Mouse (Mus musculus): Measurements from ENCODE around the gene Kiss1r. TPM values are rescaled to one million over a fixed set of nuclear protein-coding genes. Genes with fewer than 3 reads are reported as not detected.

Gene Kiss1r
- polyA plus RNA-seq, 1 experiment from 2014 or later = 0.68 TPM

GRCm38 (mm10) chr10:79927324-79928029, 10.7 kb downstream of the Kiss1r start:
- Histone ChIP-seq H3K4me2 (ENCODE audit: low read depth, low read length) (peak overlapping the region; percentile 83), H3K36me3 (ENCODE audit: control insufficient read depth, insufficient read depth, low read length) (peaks cover 17% of the 10 kb centered on the region; the same call in 1 of the 2 replicates), H3K27ac (ENCODE audit: low read length) (peak overlapping the region; percentile 99), H3K27me3 (replicated peaks; ENCODE audit: control insufficient read depth, insufficient read depth, low read length) (peaks cover 2% of the 10 kb centered on the region), H3K4me3 (ENCODE audit: low read length) (peak overlapping the region; percentile 99), H3K9me3 (ENCODE audit: control insufficient read depth, low read length) (no peaks in the 10 kb centered on the region), H3K9ac (ENCODE audit: low read depth, low read length) (peak overlapping the region; percentile 100), H3K4me1 (ENCODE audit: control insufficient read depth, insufficient read depth, low read length) (peaks cover 47% of the 10 kb centered on the region)
- WGBS = under 1% methylated on average over 54 of the region's 54 CpGs
- peak; percentile 49 for ATAC-seq

- Histone ChIP-seq H3K9me3 (ENCODE audit: control insufficient read depth, low read length) (no peaks in the 10 kb centered on the region), H3K36me3 (ENCODE audit: control insufficient read depth, insufficient read depth, low read length) (peaks cover 17% of the 10 kb centered on the region; the same call in 1 of the 2 replicates), H3K27ac (ENCODE audit: low read length) (peak overlapping the region; percentile 99), H3K4me2 (ENCODE audit: low read depth, low read length) (peak overlapping the region; percentile 83), H3K9ac (ENCODE audit: low read depth, low read length) (peak overlapping the region; percentile 100), H3K4me1 (ENCODE audit: control insufficient read depth, insufficient read depth, low read length) (peaks cover 53% of the 10 kb centered on the region), H3K4me3 (ENCODE audit: low read length) (peak overlapping the region; percentile 99), H3K27me3 (replicated peaks; ENCODE audit: control insufficient read depth, insufficient read depth, low read length) (no peaks in the 10 kb centered on the region)
- under 1% methylated on average over 29 of the region's 29 CpGs for WGBS
- no peak for ATAC-seq
Observed at GRCm38 (mm10) chr10:79928030-79928694, 11.4 kb downstream of the Kiss1r start.

- Histone ChIP-seq H3K4me2 (ENCODE audit: low read depth, low read length) (peak overlapping the region; percentile 83), H3K9me3 (ENCODE audit: control insufficient read depth, low read length) (no peaks in the 10 kb centered on the region), H3K4me3 (ENCODE audit: low read length) (peak overlapping the region; percentile 99), H3K9ac (ENCODE audit: low read depth, low read length) (peak overlapping the region; percentile 100), H3K27ac (ENCODE audit: low read length) (peak overlapping the region; percentile 99), H3K4me1 (ENCODE audit: control insufficient read depth, insufficient read depth, low read length) (peaks cover 63% of the 10 kb centered on the region), H3K36me3 (ENCODE audit: control insufficient read depth, insufficient read depth, low read length) (peaks cover 21% of the 10 kb centered on the region; the same call in 1 of the 2 replicates), H3K27me3 (replicated peaks; ENCODE audit: control insufficient read depth, insufficient read depth, low read length) (no peaks in the 10 kb centered on the region)
- WGBS = 23% methylated on average over 9 of the region's 9 CpGs
- no peak for ATAC-seq
Observed at GRCm38 (mm10) chr10:79928907-79929701, 12.3 kb downstream of the Kiss1r start.

GRCm38 (mm10) chr10:79929967-79930825, 13.4 kb downstream of the Kiss1r start:
- H3K9ac ChIP-seq (ENCODE audit: low read depth, low read length) = peak overlapping the region; percentile 100; the same call in 1 of the 2 replicates

GRCm38 (mm10) chr10:79930826-79931186, 14.0 kb downstream of the Kiss1r start:
- no peak overlapping the region for H3K27ac ChIP-seq (ENCODE audit: low read length)
- no peak overlapping the region for H3K4me2 ChIP-seq (ENCODE audit: low read depth, low read length)
- WGBS = 90% methylated on average over 16 of the region's 16 CpGs
- peaks cover 72% of the 10 kb centered on the region for H3K4me1 ChIP-seq (ENCODE audit: control insufficient read depth, insufficient read depth, low read length)
- no peak for ATAC-seq
- no peak overlapping the region for H3K4me3 ChIP-seq (ENCODE audit: low read length)
- H3K27me3 ChIP-seq (replicated peaks; ENCODE audit: control insufficient read depth, insufficient read depth, low read length) = no peaks in the 10 kb centered on the region
- H3K36me3 ChIP-seq (ENCODE audit: control insufficient read depth, insufficient read depth, low read length) = peaks cover 21% of the 10 kb centered on the region; the same call in 1 of the 2 replicates
- no peaks in the 10 kb centered on the region for H3K9me3 ChIP-seq (ENCODE audit: control insufficient read depth, low read length)
- H3K9ac ChIP-seq (ENCODE audit: low read depth, low read length) = peak overlapping the region; percentile 43; the same call in 1 of the 2 replicates

More at GRCm38 (mm10) chr10:79929967-79930825, 13.4 kb downstream of the Kiss1r start:
- no peaks in the 10 kb centered on the region for H3K27me3 ChIP-seq (replicated peaks; ENCODE audit: control insufficient read depth, insufficient read depth, low read length)
- peaks cover 73% of the 10 kb centered on the region for H3K4me1 ChIP-seq (ENCODE audit: control insufficient read depth, insufficient read depth, low read length)
- WGBS = 86% methylated on average over 18 of the region's 18 CpGs
- H3K4me3 ChIP-seq (ENCODE audit: low read length) = no peak overlapping the region; the same call in 1 of the 2 replicates
- 0 out of 2 replicates have a peak overlapping the region, but pooled peaks have one; percentile 15 for H3K27ac ChIP-seq (ENCODE audit: low read length)
- H3K36me3 ChIP-seq (ENCODE audit: control insufficient read depth, insufficient read depth, low read length) = peaks cover 21% of the 10 kb centered on the region; the same call in 1 of the 2 replicates
- H3K9me3 ChIP-seq (ENCODE audit: control insufficient read depth, low read length) = no peaks in the 10 kb centered on the region
- H3K4me2 ChIP-seq (ENCODE audit: low read depth, low read length) = peak overlapping the region; percentile 83
- ATAC-seq = no peak

GRCm38 (mm10) chr10:79931797-79932196, 15.0 kb downstream of the Kiss1r start:
- no peak for ATAC-seq
- WGBS = 70% methylated on average over 9 of the region's 9 CpGs
- Histone ChIP-seq H3K27ac (ENCODE audit: low read length) (no peak overlapping the region), H3K27me3 (replicated peaks; ENCODE audit: control insufficient read depth, insufficient read depth, low read length) (no peaks in the 10 kb centered on the region), H3K4me2 (ENCODE audit: low read depth, low read length) (no peak overlapping the region), H3K9me3 (ENCODE audit: control insufficient read depth, low read length) (no peaks in the 10 kb centered on the region), H3K9ac (ENCODE audit: low read depth, low read length) (0 out of 2 replicates have a peak overlapping the region, but pooled peaks have one; percentile 17), H3K36me3 (ENCODE audit: control insufficient read depth, insufficient read depth, low read length) (peaks cover 21% of the 10 kb centered on the region; the same call in 1 of the 2 replicates), H3K4me3 (ENCODE audit: low read length) (no peak overlapping the region), H3K4me1 (ENCODE audit: control insufficient read depth, insufficient read depth, low read length) (peaks cover 77% of the 10 kb centered on the region)

GRCm38 (mm10) chr10:79932736-79933135, 16.0 kb downstream of the Kiss1r start:
- no peaks in the 10 kb centered on the region for H3K27me3 ChIP-seq (replicated peaks; ENCODE audit: control insufficient read depth, insufficient read depth, low read length)
- peaks cover 86% of the 10 kb centered on the region for H3K4me1 ChIP-seq (ENCODE audit: control insufficient read depth, insufficient read depth, low read length)
- peak overlapping the region; percentile 21 for H3K9ac ChIP-seq (ENCODE audit: low read depth, low read length)
- H3K4me3 ChIP-seq (ENCODE audit: low read length) = no peak overlapping the region
- peaks cover 21% of the 10 kb centered on the region; the same call in 1 of the 2 replicates for H3K36me3 ChIP-seq (ENCODE audit: control insufficient read depth, insufficient read depth, low read length)
- H3K27ac ChIP-seq (ENCODE audit: low read length) = peak overlapping the region; percentile 43
- H3K4me2 ChIP-seq (ENCODE audit: low read depth, low read length) = 0 out of 2 replicates have a peak overlapping the region, but pooled peaks have one; percentile 6
- no peaks in the 10 kb centered on the region for H3K9me3 ChIP-seq (ENCODE audit: control insufficient read depth, low read length)
- no peak for ATAC-seq
- WGBS = 27% methylated on average over 8 of the region's 8 CpGs

GRCm38 (mm10) chr10:79933145-79933679, 16.4 kb downstream of the Kiss1r start:
- no peak for ATAC-seq
- Histone ChIP-seq H3K4me3 (ENCODE audit: low read length) (no peak overlapping the region), H3K4me1 (ENCODE audit: control insufficient read depth, insufficient read depth, low read length) (peaks cover 86% of the 10 kb centered on the region), H3K27ac (ENCODE audit: low read length) (peak overlapping the region; percentile 51), H3K4me2 (ENCODE audit: low read depth, low read length) (no peak overlapping the region), H3K9me3 (ENCODE audit: control insufficient read depth, low read length) (no peaks in the 10 kb centered on the region), H3K36me3 (ENCODE audit: control insufficient read depth, insufficient read depth, low read length) (peaks cover 24% of the 10 kb centered on the region; the same call in 1 of the 2 replicates), H3K27me3 (replicated peaks; ENCODE audit: control insufficient read depth, insufficient read depth, low read length) (no peaks in the 10 kb centered on the region), H3K9ac (ENCODE audit: low read depth, low read length) (0 out of 2 replicates have a peak overlapping the region, but pooled peaks have one; percentile 25)
- WGBS = 61% methylated on average over 9 of the region's 9 CpGs

All from intestine, embryonic 16.5 days (tissue).